Mouse (Mus musculus) intestine, embryonic 16.5 days (tissue): Measurements from ENCODE around the gene Rnf7. TPM values are rescaled to one million over a fixed set of nuclear protein-coding genes. Genes with fewer than 3 reads are reported as not detected.
"Not testable (repeated sequence)": the region's sequence is repeated elsewhere in the genome, so short reads cannot be mapped to it uniquely, and the experiment has no call there.

Source experiments
- ATAC-seq: fragments of 200-750 bp; cut with Nextera tagmentation; 2 replicates; pipeline ENCODE4 v1.8.0; 2017; ENCODE audit warnings: moderate TSS enrichment, moderate library complexity
- H3K27ac ChIP-seq: fragments of 300-500 bp; sonication (generic); 2 replicates; pipeline ENCODE4 v1.5.1; 2014; ENCODE audit warnings: mild to moderate bottlenecking, low read length
- H3K27me3 ChIP-seq: fragments of 300-500 bp; sonication (generic); replicated peaks from 2 replicates; pipeline ENCODE4 v1.6.1; 2014; ENCODE audit warnings: low read length, control low read depth, mixed read lengths; ENCODE audit not compliant: control insufficient read depth, insufficient read depth
- H3K36me3 ChIP-seq: fragments of 300-500 bp; sonication (generic); 2 replicates; pipeline ENCODE4 v1.6.1; 2014; ENCODE audit warnings: low read length, control low read depth; ENCODE audit not compliant: control insufficient read depth, insufficient read depth
- H3K4me1 ChIP-seq: fragments of 300-500 bp; sonication (generic); 2 replicates; pipeline ENCODE4 v1.6.1; 2014; ENCODE audit warnings: low read length, control low read depth, mixed read lengths; ENCODE audit not compliant: control insufficient read depth, insufficient read depth
- H3K4me2 ChIP-seq: fragments of 300-500 bp; sonication (generic); 2 replicates; pipeline ENCODE4 v1.6.1; 2014; ENCODE audit warnings: low read depth, low read length, control low read depth
- H3K4me3 ChIP-seq: fragments of 300-500 bp; sonication (generic); 2 replicates; pipeline ENCODE4 v1.5.1; 2014; ENCODE audit warnings: mild to moderate bottlenecking, low read length
- H3K9ac ChIP-seq: fragments of 300-500 bp; sonication (generic); 2 replicates; pipeline ENCODE4 v1.6.1; 2014; ENCODE audit warnings: low read depth, low read length
- H3K9me3 ChIP-seq: fragments of 300-500 bp; sonication (generic); 2 replicates; pipeline ENCODE4 v1.6.1; 2016; ENCODE audit warnings: low read length, control low read depth; ENCODE audit not compliant: control insufficient read depth
- whole genome bisulfite sequencing: fragments of 180-500 bp; shearing (Covaris S2); extraction: QIAGEN DNeasy Blood & Tissue Kit; methylation state at CpG from one replicate; pipeline ENCODE4 v1.1.7; 2014; 5-methylcytosine and 5-hydroxymethylcytosine counted together
- polyA plus RNA-seq: library from polyadenylated mRNA; unstranded; fragments of >200 nt; fragmentation: Nextera tagmentation; extraction: Ambion mirVana; gene quantifications from 2 replicates; pipeline ENCODE4 v1.2.1, GENCODE M21; 2015

Rnf7 gene
- polyA plus RNA-seq, 1 experiment from 2014 or later, result 166 TPM

- ATAC-seq, result no peak
- H3K4me2 ChIP-seq, result no peak overlapping the region
- H3K9ac ChIP-seq, result no peak overlapping the region
- WGBS, result 14% methylated on average over 10 of the region's 10 CpGs
- no peaks in the 10 kb centered on the region for H3K9me3 ChIP-seq
- no peak overlapping the region for H3K4me3 ChIP-seq
- no peak overlapping the region for H3K27ac ChIP-seq
- no peaks in the 10 kb centered on the region for H3K4me1 ChIP-seq
- no peaks in the 10 kb centered on the region for H3K36me3 ChIP-seq
- H3K27me3 ChIP-seq, result no peaks in the 10 kb centered on the region
These were observed 27.6 kb upstream of the Rnf7 start for GRCm38 (mm10) chr9:96506011-96506498.

- WGBS, result 92% methylated on average over 4 of the region's 4 CpGs
- Histone ChIP-seq H3K4me1 (no peaks in the 10 kb centered on the region), H3K27me3 (no peaks in the 10 kb centered on the region), H3K4me2 (no peak overlapping the region), H3K27ac (no peak overlapping the region), H3K9me3 (no peaks in the 10 kb centered on the region), H3K4me3 (no peak overlapping the region), H3K36me3 (no peaks in the 10 kb centered on the region), H3K9ac (no peak overlapping the region)
- ATAC-seq, result no peak
These were observed 26.7 kb upstream of the Rnf7 start for GRCm38 (mm10) chr9:96505156-96505555.

- Histone ChIP-seq H3K27me3 (no peaks in the 10 kb centered on the region), H3K4me1 (no peaks in the 10 kb centered on the region), H3K9ac (no peak overlapping the region), H3K36me3 (no peaks in the 10 kb centered on the region), H3K27ac (no peak overlapping the region), H3K4me2 (no peak overlapping the region), H3K4me3 (no peak overlapping the region), H3K9me3 (no peaks in the 10 kb centered on the region)
- whole genome bisulfite sequencing, result 87% methylated on average over 17 of the region's 17 CpGs
- no peak for ATAC-seq
These were observed 25.8 kb upstream of the Rnf7 start for GRCm38 (mm10) chr9:96504116-96504895.

- Histone ChIP-seq H3K27me3 (no peaks in the 10 kb centered on the region), H3K4me3 (no peak overlapping the region), H3K4me1 (no peaks in the 10 kb centered on the region), H3K4me2 (no peak overlapping the region), H3K27ac (no peak overlapping the region), H3K9ac (no peak overlapping the region), H3K36me3 (no peaks in the 10 kb centered on the region), H3K9me3 (no peaks in the 10 kb centered on the region)
- 66% methylated on average over 6 of the region's 6 CpGs for WGBS
- ATAC-seq, result no peak
These were observed 24.6 kb upstream of the Rnf7 start for GRCm38 (mm10) chr9:96502856-96503610.

GRCm38 (mm10) chr9:96501217-96501616 lies 22.7 kb upstream of the Rnf7 start:
- no peaks in the 10 kb centered on the region for H3K27me3 ChIP-seq
- no peak overlapping the region for H3K9ac ChIP-seq
- no peak overlapping the region for H3K4me2 ChIP-seq
- 49% methylated on average over 7 of the region's 7 CpGs for WGBS
- no peaks in the 10 kb centered on the region for H3K9me3 ChIP-seq
- H3K4me3 ChIP-seq, result no peak overlapping the region
- no peaks in the 10 kb centered on the region for H3K36me3 ChIP-seq
- H3K4me1 ChIP-seq, result no peaks in the 10 kb centered on the region
- no peak for ATAC-seq
- no peak overlapping the region for H3K27ac ChIP-seq

GRCm38 (mm10) chr9:96493212-96493611 lies 14.7 kb upstream of the Rnf7 start:
- H3K27ac ChIP-seq, result no peak overlapping the region

GRCm38 (mm10) chr9:96491810-96492209 lies 13.3 kb upstream of the Rnf7 start:
- Histone ChIP-seq H3K4me1 (peaks cover 10% of the 10 kb centered on the region; the same call in 1 of the 2 replicates), H3K9ac (no peak overlapping the region), H3K36me3 (no peaks in the 10 kb centered on the region), H3K4me3 (no peak overlapping the region), H3K27me3 (no peaks in the 10 kb centered on the region), H3K27ac (no peak overlapping the region), H3K9me3 (no peaks in the 10 kb centered on the region), H3K4me2 (no peak overlapping the region)
- no peak for ATAC-seq
- 41% methylated on average over 12 of the region's 12 CpGs for WGBS

More at GRCm38 (mm10) chr9:96493212-96493611, 14.7 kb upstream of the Rnf7 start:
- 27% methylated on average over 3 of the region's 3 CpGs for WGBS
- Histone ChIP-seq H3K4me3 (no peak overlapping the region), H3K9ac (no peak overlapping the region), H3K4me1 (peaks cover 10% of the 10 kb centered on the region; the same call in 1 of the 2 replicates), H3K4me2 (no peak overlapping the region), H3K9me3 (no peaks in the 10 kb centered on the region), H3K27me3 (no peaks in the 10 kb centered on the region), H3K36me3 (no peaks in the 10 kb centered on the region)
- ATAC-seq, result peak; percentile 36; the same call in 1 of the 2 replicates

GRCm38 (mm10) chr9:96487869-96488268 lies 9.4 kb upstream of the Rnf7 start:
- not testable (repeated sequence) for H3K36me3 ChIP-seq, H3K4me2 ChIP-seq, H3K9me3 ChIP-seq, H3K9ac ChIP-seq, H3K4me1 ChIP-seq, H3K27ac ChIP-seq, H3K27me3 ChIP-seq, ATAC-seq, H3K4me3 ChIP-seq
- WGBS, result 95% methylated on average over 5 of the region's 5 CpGs

- 57% methylated on average over 2 of the region's 2 CpGs for WGBS
These were observed 5.2 kb upstream of the Rnf7 start for GRCm38 (mm10) chr9:96483648-96484047.

More at GRCm38 (mm10) chr9:96483648-96484047, 5.2 kb upstream of the Rnf7 start:
- no peak for ATAC-seq
- H3K4me1 ChIP-seq, result no peaks in the 10 kb centered on the region
- H3K27me3 ChIP-seq, result no peaks in the 10 kb centered on the region
- no peak overlapping the region for H3K9ac ChIP-seq
- no peaks in the 10 kb centered on the region for H3K9me3 ChIP-seq
- H3K27ac ChIP-seq, result no peak overlapping the region
- no peak overlapping the region for H3K4me3 ChIP-seq
- H3K4me2 ChIP-seq, result no peak overlapping the region
- no peaks in the 10 kb centered on the region for H3K36me3 ChIP-seq
